Mouse (Mus musculus) ES-E14 (cell line): ENCODE measurements around the gene Vps45. TPM values are rescaled to one million over a fixed set of nuclear protein-coding genes. Genes with fewer than 3 reads are reported as not detected.
A peak's percentile ranks its signal among the peaks of the same experiment; 100 is the strongest.

Experiments
- DNase-seq: peaks from one replicate; pipeline ENCODE4 v3.0.0-alpha.2; 2013; ENCODE audit warnings: low read depth, low spot score
- H3K27ac ChIP-seq: 2 replicates; pipeline ENCODE4 v1.5.1; 2012; ENCODE audit warnings: low read depth, mild to moderate bottlenecking, low read length, moderate library complexity, mixed read lengths; ENCODE audit not compliant: poor library complexity, insufficient read depth, severe bottlenecking
- H3K36me3 ChIP-seq: 2 replicates; pipeline ENCODE4 v1.6.1; 2012; ENCODE audit warnings: mild to moderate bottlenecking, low read length, moderate library complexity, mixed read lengths; ENCODE audit not compliant: control insufficient read depth, poor library complexity, insufficient read depth, severe bottlenecking
- H3K4me1 ChIP-seq, 2 experiments: fragments of 150-350 bp in 1 of 2; sonication (generic) in 1 of 2; 2 replicates each; pipeline ENCODE4 v1.6.1; 2012; ENCODE audit warnings: low read length in 2 of 2, mild to moderate bottlenecking in 1 of 2, mixed read lengths in 1 of 2; ENCODE audit not compliant: control insufficient read depth in 2 of 2, insufficient read depth in 2 of 2, poor library complexity in 1 of 2
- H3K4me3 ChIP-seq, 2 experiments: fragments of 150-350 bp in 1 of 2; sonication (generic) in 1 of 2; 2 replicates each; pipeline ENCODE4 v1.5.1; 2012; ENCODE audit warnings: low read length in 2 of 2, low read depth in 1 of 2, mild to moderate bottlenecking in 1 of 2, mixed read lengths in 1 of 2; ENCODE audit not compliant: insufficient read depth in 1 of 2, poor library complexity in 1 of 2, severe bottlenecking in 1 of 2
- H3K9ac ChIP-seq: 2 replicates; pipeline ENCODE4 v1.6.1; 2012; ENCODE audit warnings: low read depth, mild to moderate bottlenecking, low read length, mixed read lengths; ENCODE audit not compliant: poor library complexity, insufficient read depth, severe bottlenecking
- H3K9me3 ChIP-seq: fragments of 150-350 bp; sonication (generic); 2 replicates; pipeline ENCODE4 v1.6.1; 2012; ENCODE audit warnings: low read depth, mild to moderate bottlenecking, low read length; ENCODE audit not compliant: control insufficient read depth, insufficient read depth
- CHD2 ChIP-seq: IDR thresholded peaks from 2 replicates; pipeline ENCODE4 v1.6.1; 2014; ENCODE audit warnings: mild to moderate bottlenecking, low read depth, low read length, inconsistent platforms
- HCFC1 ChIP-seq: IDR thresholded peaks from 2 replicates; pipeline ENCODE4 v1.6.1; 2012; ENCODE audit warnings: low read length, inconsistent platforms, borderline replicate concordance; ENCODE audit not compliant: insufficient read depth
- MAFK ChIP-seq: IDR thresholded peaks from 2 replicates; pipeline ENCODE4 v1.6.1; 2014; ENCODE audit warnings: mild to moderate bottlenecking, low read depth, low read length, inconsistent platforms; ENCODE audit not compliant: insufficient read depth
- ZC3H11A ChIP-seq: IDR thresholded peaks from 2 replicates; pipeline ENCODE4 v1.6.1; 2012; ENCODE audit warnings: low read depth, mild to moderate bottlenecking, inconsistent platforms, low read length, borderline replicate concordance
- ZNF384 ChIP-seq: IDR thresholded peaks from 2 replicates; pipeline ENCODE4 v1.6.1; 2012; ENCODE audit warnings: low read depth, low read length, inconsistent platforms
- in situ Hi-C, 2 experiments: fragments of 600-800 bp; cut with MboI; formaldehyde crosslinking; loops; one replicate each; pipeline ENCODE4 v1.15.1; 2025; ENCODE audit warnings: low sequenced_read_pairs in 2 of 2, inconsistent platforms in 1 of 2; ENCODE audit not compliant: unreplicated experiment in 2 of 2
- total RNA-seq: library from RNA; depleted of rRNA; stranded (reverse); fragments of 300-350 nt; gene quantifications from 2 replicates; pipeline ENCODE4 v1.2.3, GENCODE M21; 2012

Gene Vps45
- total RNA-seq, 1 experiment = 11.9 TPM

GRCm38 (mm10) chr3:95996451-95997073, 61.7 kb downstream of the Vps45 start:
- H3K4me1 ChIP-seq = peaks cover 2 to 12% of the 10 kb centered on the region in 2 experiments; a peak in 2 of 4 replicates
- no peak for DNase-seq
- TF ChIP-seq ZC3H11A = no peak
- TF ChIP-seq ZNF384 = no peak
- TF ChIP-seq HCFC1 = no peak
- TF ChIP-seq MAFK = no peak
- no peak for TF ChIP-seq CHD2
- no peaks in the 10 kb centered on the region for H3K36me3 ChIP-seq
- H3K27ac ChIP-seq = no peak overlapping the region
- peak overlapping the region; percentile 64 to 91 for H3K4me3 ChIP-seq
- H3K9me3 ChIP-seq = no peaks in the 10 kb centered on the region
- in situ Hi-C loops = no loop called here
- no peak overlapping the region for H3K9ac ChIP-seq

GRCm38 (mm10) chr3:95995802-95996428, 62.4 kb downstream of the Vps45 start, which contains the start of gene Plekho1:
TSS of gene Plekho1 (minus strand) at chr3:95996001.
- peak within 1 kb of the TSS; percentile 52 for H3K9ac ChIP-seq
- peak within 1 kb of the TSS; percentile 64 to 91 for H3K4me3 ChIP-seq
- TF ChIP-seq ZNF384 (no peak), MAFK (no peak), CHD2 (no peak), HCFC1 (no peak), ZC3H11A (no peak)
- peaks cover 2 to 12% of the 10 kb centered on the region in 2 experiments; a peak in 2 of 4 replicates for H3K4me1 ChIP-seq
- in situ Hi-C loops = no loop called here
- no peaks in the 10 kb centered on the region for H3K36me3 ChIP-seq
- no peak for DNase-seq
- H3K9me3 ChIP-seq = no peaks in the 10 kb centered on the region
- no peak within 1 kb of the TSS for H3K27ac ChIP-seq

- Histone ChIP-seq H3K9ac (peak overlapping the region; percentile 49), H3K27ac (no peak overlapping the region), H3K36me3 (peaks cover 1% of the 10 kb centered on the region; the same call in 1 of the 2 replicates), H3K9me3 (no peaks in the 10 kb centered on the region), H3K4me1 (peaks cover 2 to 12% of the 10 kb centered on the region in 2 experiments; a peak in 2 of 4 replicates), H3K4me3 (peak overlapping the region; percentile 63 to 64)
- in situ Hi-C loops = no loop called here
- TF ChIP-seq ZNF384 (no peak), ZC3H11A (no peak), HCFC1 (no peak), MAFK (no peak), CHD2 (no peak)
- DNase-seq = no peak
These were observed 63.1 kb downstream of the Vps45 start for GRCm38 (mm10) chr3:95994975-95995801.

- peaks cover 2 to 15% of the 10 kb centered on the region in 2 experiments; a peak in 2 of 4 replicates for H3K4me1 ChIP-seq
These were observed 63.9 kb downstream of the Vps45 start for GRCm38 (mm10) chr3:95994381-95994846.

More at GRCm38 (mm10) chr3:95994381-95994846, 63.9 kb downstream of the Vps45 start:
- in situ Hi-C loops = no loop called here
- H3K9me3 ChIP-seq = no peaks in the 10 kb centered on the region
- H3K9ac ChIP-seq = no peak overlapping the region
- H3K36me3 ChIP-seq = peaks cover 2% of the 10 kb centered on the region; the same call in 1 of the 2 replicates
- no peak for DNase-seq
- no peak overlapping the region for H3K27ac ChIP-seq
- no peak overlapping the region for H3K4me3 ChIP-seq
- TF ChIP-seq ZC3H11A (no peak), CHD2 (no peak), HCFC1 (no peak), MAFK (no peak), ZNF384 (no peak)
